Mouse (Mus musculus) ovary, postnatal 36 days (tissue): ENCODE data around the gene Rgs19.

Experiments used
- DNase-seq: peaks from one replicate; pipeline ENCODE4 v3.0.0; 2022; ENCODE audit warnings: low spot score, mixed read lengths

Gene Rgs19

DNA sequence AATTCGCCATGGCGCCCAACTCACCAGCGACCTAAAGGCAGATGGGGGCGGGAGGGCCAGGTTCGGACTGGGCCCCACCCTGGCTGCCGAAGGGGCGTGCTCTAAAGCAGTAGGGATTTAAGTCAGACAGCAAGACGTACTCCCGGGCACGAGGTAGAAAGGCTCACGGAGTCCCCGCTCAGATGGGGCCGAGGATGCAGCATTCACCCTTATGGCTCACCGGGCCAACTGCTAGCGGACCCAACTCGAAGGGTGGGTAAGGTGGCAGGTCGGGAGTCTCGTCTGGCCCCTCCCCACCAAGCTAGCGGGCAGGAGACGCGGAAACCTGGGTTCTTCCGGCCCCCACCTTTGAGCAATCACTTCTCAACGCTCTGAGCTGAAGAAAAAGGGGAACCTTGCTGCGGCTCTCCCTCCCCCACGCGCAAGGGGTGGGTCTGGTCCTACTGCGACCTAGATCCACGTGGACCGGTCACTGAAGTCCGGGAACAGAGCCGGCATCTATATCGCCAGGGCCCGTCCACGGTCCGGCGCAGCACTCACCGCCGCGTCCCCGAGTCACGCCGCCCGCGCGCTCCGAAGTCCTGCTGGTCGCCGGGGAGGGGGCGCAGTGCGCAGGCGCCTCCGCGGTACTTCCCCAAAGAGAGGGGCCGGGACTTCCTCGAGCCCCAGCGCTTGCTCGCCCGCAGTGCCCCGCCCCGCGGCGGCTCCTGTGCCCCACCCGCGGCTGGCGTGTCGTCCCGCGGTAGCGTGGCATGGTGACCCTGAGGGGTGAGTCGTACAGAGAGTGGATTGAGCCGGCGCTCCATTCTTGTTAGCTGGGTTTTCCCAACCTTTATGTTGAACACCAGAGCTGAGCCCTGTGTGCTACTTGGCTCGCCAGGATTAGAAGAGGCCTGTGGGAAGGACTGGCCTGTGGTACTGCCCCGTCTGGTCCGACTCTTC, at the start of gene Rgs19:
TSS of gene Rgs19 (minus strand) at position 639 of the 942 bp plus-strand sequence.
- DNase-seq, result peak; percentile 86

DNA sequence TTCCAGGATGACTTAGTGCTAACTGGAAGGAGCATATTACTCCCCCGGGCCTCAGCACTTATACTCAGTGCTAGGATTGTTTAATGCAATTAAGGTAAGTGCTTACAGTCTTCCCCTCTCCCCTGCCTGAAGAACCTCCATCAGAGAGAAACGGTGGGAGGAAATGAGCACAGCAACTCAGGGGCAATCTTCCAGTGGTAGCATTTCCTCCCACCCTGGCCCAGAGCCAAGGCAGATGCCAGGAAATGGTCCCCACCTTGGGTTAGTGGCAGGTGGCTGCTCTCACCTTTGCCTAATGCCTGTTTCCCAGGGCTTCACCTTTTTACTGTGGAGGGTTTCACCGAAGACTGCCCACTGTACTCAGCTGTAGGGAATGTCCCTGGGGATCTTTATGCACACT, 36.3 kb upstream of the Rgs19 start:
- DNase-seq, result no peak

DNA sequence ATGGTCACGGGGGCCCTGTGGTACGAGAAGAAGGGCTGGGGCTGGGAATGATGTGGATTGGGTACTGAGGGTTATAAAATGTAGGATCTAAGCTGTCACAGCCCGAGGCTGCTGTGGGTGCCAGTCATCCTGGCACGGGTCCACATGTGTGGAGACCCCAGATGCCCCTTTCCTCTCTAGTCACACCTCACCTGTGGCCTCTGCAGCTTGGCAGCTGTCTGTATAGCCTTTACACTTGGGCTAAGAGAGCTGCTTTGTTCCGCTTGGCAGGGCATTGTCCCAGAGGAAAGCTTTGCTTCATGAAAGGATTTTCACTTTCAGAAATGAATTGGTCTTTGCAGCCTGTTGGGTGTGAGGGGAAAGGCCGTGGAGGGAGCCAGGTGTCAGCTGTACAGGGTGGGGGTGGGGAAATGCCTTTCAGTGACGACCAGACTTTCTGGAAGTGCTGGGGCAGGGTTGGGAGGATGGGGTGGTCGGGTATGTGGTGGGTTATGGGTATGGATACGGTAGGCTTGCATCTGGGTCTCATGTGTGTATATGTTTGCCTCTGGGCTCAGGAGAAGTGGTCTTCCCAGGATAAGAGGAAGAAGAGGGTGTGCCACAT, 34.0 kb upstream of the Rgs19 start:
- DNase-seq, result no peak

- DNase-seq, result peak; percentile 29
Observed at GRCm38 (mm10) chr2:181722213-181722612, 28.4 kb upstream of the Rgs19 start.

DNA sequence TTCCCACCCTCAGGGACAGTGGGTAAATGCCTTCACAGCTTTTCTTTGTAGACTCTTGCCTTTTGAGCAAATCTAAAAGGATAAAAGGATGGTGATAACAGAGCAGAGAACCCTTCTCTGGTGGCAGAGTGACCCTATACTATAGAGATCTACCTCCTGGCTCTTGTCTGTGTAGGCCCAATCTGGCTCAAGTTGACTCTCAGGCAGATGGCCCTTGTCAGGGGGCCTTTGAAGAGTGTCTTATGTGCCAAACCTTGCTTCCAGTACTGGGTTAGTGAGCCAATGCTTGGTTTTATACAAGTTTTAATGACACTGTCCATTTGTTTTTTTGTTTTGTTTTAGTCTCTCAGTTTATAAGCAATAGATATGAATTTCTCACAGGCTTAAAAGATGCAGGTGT, 27.4 kb upstream of the Rgs19 start:
- no peak for DNase-seq

GRCm38 (mm10) chr2:181720061-181720460, 26.3 kb upstream of the Rgs19 start:
- DNase-seq, result no peak

DNA sequence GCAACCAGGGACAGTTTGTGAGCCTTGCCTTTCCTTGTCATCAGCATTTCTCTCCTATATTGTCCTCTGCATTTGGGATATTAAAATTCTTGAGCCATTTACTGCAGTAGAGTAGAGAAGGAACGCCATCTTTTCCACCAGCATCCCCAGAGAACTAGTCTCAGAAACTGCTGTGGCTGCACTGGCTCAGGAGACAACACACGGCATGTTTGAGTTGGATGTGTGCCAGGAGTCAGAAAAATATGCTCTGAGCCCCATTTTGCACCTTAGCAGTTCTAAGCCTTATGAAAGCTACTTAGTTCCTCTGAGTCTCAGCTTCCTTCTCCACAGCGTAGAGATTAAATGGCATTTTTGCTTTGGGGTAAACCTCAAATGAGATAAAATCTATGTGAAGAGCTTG, 23.2 kb upstream of the Rgs19 start:
- no peak for DNase-seq

DNA sequence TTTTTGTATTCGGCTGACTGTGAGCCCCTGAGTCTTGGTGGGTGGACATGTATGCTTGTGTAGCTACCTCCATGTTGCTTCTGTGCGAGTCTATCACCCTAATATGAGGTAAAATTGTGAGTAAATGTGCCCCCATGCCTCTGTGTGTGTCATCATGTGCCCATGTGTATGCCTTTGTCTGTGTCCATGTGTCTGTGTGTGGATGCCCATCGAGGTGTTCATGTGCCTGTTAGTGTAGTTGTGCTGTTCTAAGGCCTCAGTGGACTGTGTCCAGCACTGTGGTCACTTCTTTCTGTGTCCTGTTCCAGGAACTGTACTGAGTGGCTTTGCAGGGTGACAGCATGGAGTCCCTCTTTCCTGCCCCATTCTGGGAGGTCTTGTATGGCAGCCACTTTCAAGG, 21.6 kb upstream of the Rgs19 start:
- DNase-seq, result no peak

- peak; percentile 28 for DNase-seq
Observed at GRCm38 (mm10) chr2:181714903-181715326, 21.1 kb upstream of the Rgs19 start, which contains the start of gene Oprl1. Gene Oprl1 (plus strand): TSS chr2:181715016.

DNA sequence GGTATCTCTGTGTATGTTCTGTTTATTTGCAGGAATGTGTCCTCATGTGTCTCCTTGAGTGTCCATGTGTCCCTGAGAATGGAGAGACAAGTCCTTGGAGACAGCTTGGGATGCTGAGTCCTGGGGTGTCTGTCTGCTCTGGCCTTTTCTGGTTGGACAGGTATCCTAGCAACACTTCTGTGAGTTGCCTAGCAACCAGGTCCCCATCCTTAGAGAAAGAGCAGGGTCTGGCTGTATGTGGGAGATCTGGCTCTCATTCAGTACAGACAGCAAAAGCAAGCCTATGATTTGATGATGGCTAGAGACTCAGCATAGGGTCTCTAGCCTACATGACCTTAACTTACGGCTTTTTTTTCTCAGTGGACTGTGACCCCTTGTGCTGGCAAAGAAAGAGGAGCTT, 20.0 kb upstream of the Rgs19 start:
- no peak for DNase-seq

DNA sequence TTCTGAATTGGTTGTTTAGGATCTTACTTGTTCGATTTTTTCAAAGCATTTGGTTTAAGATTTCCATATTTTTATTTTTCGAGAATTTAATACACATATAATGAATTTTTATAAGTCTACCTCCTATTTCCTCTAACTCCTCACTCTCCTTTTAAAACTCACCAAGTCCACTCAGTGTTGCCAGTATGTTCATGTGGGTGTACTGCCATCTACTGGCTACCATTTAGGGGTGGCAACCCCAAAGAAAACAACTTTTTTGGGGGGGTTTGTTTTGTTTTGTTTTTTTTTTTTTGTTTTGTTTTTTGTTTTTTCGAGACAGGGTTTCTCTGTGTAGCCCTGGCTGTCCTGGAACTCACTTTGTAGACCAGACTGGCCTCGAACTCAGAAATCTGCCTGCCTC, 12.9 kb upstream of the Rgs19 start:
- DNase-seq, result no peak

DNA sequence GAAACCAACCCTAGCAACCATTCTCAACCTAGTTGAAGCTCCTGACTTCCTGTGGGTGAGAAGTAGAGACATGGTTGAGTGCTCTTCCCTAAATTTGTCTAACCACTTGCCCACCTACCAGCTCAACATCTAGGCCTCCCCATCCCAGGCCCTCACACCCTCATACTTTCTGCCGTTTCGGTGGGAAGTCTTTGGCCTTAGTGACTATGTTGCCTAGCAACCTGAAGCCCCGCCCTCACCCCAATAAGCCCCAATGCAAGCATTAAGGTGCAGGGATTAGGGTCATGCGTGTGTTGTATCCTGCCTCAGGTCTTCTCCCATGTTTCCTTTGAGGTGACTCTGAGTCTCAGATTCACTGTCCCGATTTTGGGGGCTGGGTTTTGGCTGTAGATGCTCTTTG, 4.5 kb upstream of the Rgs19 start, which contains the start of gene Lkaaear1:
TSS of gene Lkaaear1 (minus strand) at position 202 of the 400 bp plus-strand sequence.
- no peak for DNase-seq

- DNase-seq, result no peak
Observed at GRCm38 (mm10) chr2:181696801-181697420, 3.1 kb upstream of the Rgs19 start.

GRCm38 (mm10) chr2:181695776-181696175, 2.0 kb upstream of the Rgs19 start:
- DNase-seq, result no peak

GRCm38 (mm10) chr2:181694581-181694980, 804 bp upstream of the Rgs19 start:
- no peak for DNase-seq

DNA sequence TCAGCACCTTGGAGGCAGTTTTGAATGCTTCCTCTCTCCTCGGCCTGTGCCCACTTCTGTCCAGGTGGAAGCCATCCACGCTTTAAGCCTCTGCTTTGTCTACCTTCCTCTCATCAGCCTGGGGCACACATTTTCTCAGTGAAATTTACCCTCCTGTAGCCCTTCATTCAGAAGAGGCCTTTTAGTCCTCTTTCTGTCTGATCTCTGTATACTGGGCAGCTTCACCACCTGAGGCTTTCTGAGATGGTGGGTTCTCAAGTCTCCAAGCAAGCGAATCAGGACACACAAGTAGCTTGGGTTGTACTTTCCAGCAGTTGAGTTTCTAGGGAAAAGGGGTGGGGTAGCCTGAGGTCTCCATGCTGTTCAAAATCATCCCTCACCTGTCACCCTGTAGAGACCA, 1.5 kb downstream of the Rgs19 start:
- no peak for DNase-seq

- DNase-seq, result no peak
Observed at GRCm38 (mm10) chr2:181691571-181691970, 2.2 kb downstream of the Rgs19 start.

DNA sequence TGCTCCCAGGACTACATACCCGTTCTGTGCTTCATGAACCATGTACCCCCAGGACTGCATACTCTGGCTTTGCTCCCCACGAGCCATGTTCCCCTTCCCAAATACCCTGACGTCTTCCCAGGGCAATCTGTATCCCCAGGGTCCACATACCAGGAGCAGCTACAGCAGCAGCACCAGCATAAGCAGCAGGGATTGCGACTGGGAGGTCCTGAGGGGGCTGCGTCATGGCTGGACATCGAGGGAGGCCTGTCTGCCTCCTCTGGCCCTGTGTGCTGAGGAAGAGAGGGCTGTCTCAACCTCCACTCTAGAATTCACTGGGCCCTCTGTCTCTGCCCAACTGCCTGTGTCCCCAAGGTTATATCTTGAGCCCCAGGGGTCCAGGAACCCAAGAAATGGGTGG, 2.7 kb downstream of the Rgs19 start:
- DNase-seq, result no peak

DNA sequence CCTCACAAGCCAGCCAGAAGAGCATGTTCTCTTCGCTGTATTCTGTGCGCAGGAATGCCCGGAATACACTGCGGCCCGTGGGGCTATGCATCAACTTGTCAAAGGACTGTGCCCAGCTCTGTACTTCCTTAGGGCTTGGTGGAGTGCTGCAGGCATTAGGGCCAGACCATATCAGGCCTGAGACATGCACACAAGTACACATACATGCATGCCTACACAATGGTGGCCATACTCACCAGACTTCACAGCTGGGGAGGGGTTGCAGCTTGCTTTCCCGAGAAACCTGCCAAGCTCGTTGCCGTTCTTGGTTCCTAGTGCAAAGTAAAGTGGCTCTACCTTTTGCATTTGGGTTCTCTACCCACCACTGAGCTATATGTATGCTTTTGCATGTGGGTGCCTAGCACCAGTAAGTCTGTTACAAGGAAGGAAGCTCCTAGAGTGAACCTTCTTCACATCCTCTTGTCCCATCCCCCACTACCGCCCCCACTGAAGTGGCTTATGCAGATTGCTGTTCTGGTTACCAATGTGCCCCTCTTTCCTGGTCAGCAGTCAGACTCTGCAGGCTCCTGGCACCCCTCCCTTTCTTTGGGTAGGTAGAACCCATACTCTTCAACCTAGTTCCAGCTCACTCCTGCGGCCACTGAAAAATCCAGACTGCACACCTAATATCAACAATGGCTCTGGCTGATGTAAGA, 4.2 kb downstream of the Rgs19 start:
- no peak for DNase-seq

DNA sequence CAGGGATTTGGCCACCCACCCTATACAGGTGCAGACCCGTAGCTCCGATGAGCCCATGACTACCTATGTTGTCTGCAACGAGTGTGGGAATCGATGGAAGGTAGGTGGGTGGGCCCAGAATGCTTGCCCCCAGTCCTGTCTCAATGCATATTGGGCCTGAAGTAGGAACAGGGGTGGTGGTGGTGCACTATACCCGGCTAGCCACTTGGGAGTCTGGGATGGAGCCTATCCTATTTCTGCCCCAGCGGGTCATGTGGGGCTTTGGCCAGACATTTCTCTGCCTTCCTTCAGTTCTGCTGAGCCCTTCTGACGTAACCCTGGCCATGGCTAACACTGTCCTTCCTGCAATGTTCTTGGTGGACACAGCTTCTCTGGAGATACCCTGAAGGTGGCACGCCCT, 6.2 kb downstream of the Rgs19 start:
- DNase-seq, result no peak

GRCm38 (mm10) chr2:181685686-181686085, 8.1 kb downstream of the Rgs19 start:
- no peak for DNase-seq

DNA sequence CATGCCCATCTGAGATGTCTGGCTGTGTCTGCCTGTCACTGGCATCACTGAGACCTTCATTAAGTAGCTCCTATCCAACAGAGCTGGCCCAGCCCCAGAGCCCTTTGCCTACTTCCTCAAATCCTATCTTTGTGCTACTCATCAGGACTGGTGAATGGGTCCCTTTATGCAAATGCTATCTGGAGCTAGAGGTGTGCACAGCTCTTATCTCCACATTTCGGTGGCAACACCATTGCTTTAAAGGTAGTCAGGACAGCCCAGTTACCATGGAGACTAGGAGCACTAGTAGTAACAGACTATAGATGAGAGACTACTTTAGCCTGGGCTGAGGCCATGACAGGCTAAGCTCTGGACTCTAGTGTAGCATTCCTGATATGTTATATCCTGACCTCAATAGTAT, 9.1 kb downstream of the Rgs19 start:
- no peak for DNase-seq
